Mouse (Mus musculus) G1E (cell line): ENCODE results near the gene Grk3.

ENCODE experiments used
- CTCF ChIP-seq: IDR thresholded peaks from 2 replicates; pipeline ENCODE4 v1.5.1; 2012; ENCODE audit warnings: low read depth, low read length, inconsistent platforms, mixed read lengths
- GATA1 ChIP-seq: IDR thresholded peaks from 2 replicates; pipeline ENCODE4 v1.6.1; 2012; ENCODE audit warnings: borderline replicate concordance, low read length, inconsistent platforms, mixed read lengths
- GATA2 ChIP-seq: IDR thresholded peaks from 2 replicates; pipeline ENCODE4 v1.6.1; 2012; ENCODE audit warnings: low read depth, low read length, inconsistent platforms, borderline replicate concordance
- POLR2AphosphoS5 ChIP-seq: IDR thresholded peaks from 2 replicates; pipeline ENCODE4 v1.6.1; 2012; ENCODE audit warnings: low read depth, low read length, inconsistent platforms; ENCODE audit not compliant: insufficient replicate concordance
- TAL1 ChIP-seq: conservative IDR thresholded peaks from 2 replicates; pipeline ENCODE4 v1.6.1; 2012; ENCODE audit warnings: low read depth, low read length, inconsistent platforms, mixed read lengths

- no peak for TF ChIP-seq CTCF
- no peak for TF ChIP-seq POLR2AphosphoS5
- no peak for TF ChIP-seq TAL1
- TF ChIP-seq GATA1: no peak
- TF ChIP-seq GATA2: no peak
Measured at GRCm38 (mm10) chr5:112886687-112887491, 128.7 kb downstream of the Grk3 start.
